Mouse (Mus musculus) neural tube, embryonic 14.5 days (tissue): ENCODE measurements around the gene Camsap2. TPM values are rescaled to one million over a fixed set of nuclear protein-coding genes. Genes with fewer than 3 reads are reported as not detected.

Experiments
- ATAC-seq: fragments of 200-750 bp; cut with Nextera tagmentation; 2 replicates; pipeline ENCODE4 v1.8.0; 2017; ENCODE audit warnings: low read depth, mild to moderate bottlenecking, moderate TSS enrichment, moderate library complexity
- H3K27ac ChIP-seq: fragments of 300-500 bp; sonication (generic); 2 replicates; pipeline ENCODE4 v1.5.1; 2014; ENCODE audit warnings: low read depth, mild to moderate bottlenecking, control low read depth, low read length, moderate library complexity, mixed read lengths
- H3K27me3 ChIP-seq: fragments of 300-500 bp; sonication (generic); 2 replicates; pipeline ENCODE4 v1.6.1; 2014; ENCODE audit warnings: low read length; ENCODE audit not compliant: control insufficient read depth, insufficient read depth
- H3K36me3 ChIP-seq: fragments of 300-500 bp; sonication (generic); 2 replicates; pipeline ENCODE4 v1.6.1; 2014; ENCODE audit warnings: low read length, mixed read lengths; ENCODE audit not compliant: control insufficient read depth, insufficient read depth
- H3K4me1 ChIP-seq: fragments of 300-500 bp; sonication (generic); 2 replicates; pipeline ENCODE4 v1.6.1; 2014; ENCODE audit warnings: low read length; ENCODE audit not compliant: control insufficient read depth, insufficient read depth
- H3K4me2 ChIP-seq: fragments of 300-500 bp; sonication (generic); 2 replicates; pipeline ENCODE4 v1.6.1; 2014; ENCODE audit warnings: mild to moderate bottlenecking, low read depth, low read length, control low read depth
- H3K4me3 ChIP-seq: fragments of 300-500 bp; sonication (generic); 2 replicates; pipeline ENCODE4 v1.5.1; 2014; ENCODE audit warnings: low read depth, low read length, control low read depth, mixed read lengths
- H3K9ac ChIP-seq: fragments of 300-500 bp; sonication (generic); replicated peaks from 2 replicates; pipeline ENCODE4 v1.6.1; 2014; ENCODE audit warnings: low read depth, mild to moderate bottlenecking, control low read depth, low read length, mixed read lengths
- H3K9me3 ChIP-seq: fragments of 300-500 bp; sonication (generic); 2 replicates; pipeline ENCODE4 v1.6.1; 2016; ENCODE audit warnings: low read length; ENCODE audit not compliant: control insufficient read depth
- WGBS: fragments of 180-500 bp; shearing (Covaris S2); extraction: QIAGEN DNeasy Blood & Tissue Kit; methylation state at CpG from one replicate; pipeline ENCODE4 v1.1.7; 2014; 5-methylcytosine and 5-hydroxymethylcytosine counted together
- polyA plus RNA-seq: library from polyadenylated mRNA; unstranded; fragments of >200 nt; fragmentation: Nextera tagmentation; extraction: Ambion mirVana; gene quantifications from 2 replicates; pipeline ENCODE4 v1.2.1, GENCODE M21; 2014

Gene Camsap2
- polyA plus RNA-seq, 1 experiment from 2014 or later = 65.6 TPM

DNA sequence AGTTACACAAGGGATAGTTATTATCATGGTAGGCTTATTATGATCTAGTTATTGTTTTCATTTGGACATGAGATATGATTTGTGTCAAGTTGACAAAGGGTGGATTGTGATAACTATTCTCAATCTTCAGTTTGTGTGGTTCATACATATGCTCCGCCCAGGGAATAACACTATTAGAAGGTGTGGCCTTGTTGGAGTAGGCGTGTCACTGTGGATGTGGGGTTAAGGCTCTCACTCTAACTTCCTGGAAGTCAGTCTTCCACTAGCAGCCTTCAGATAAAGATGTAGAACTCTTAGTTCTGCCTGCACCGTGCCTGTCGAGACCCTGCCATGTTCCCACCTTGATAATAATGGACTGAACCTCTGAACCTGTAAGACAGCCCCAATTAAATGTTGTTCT, 107.4 kb downstream of the Camsap2 start:
- ATAC-seq = no peak
- no peaks in the 10 kb centered on the region for H3K9me3 ChIP-seq
- no peak overlapping the region for H3K4me3 ChIP-seq
- WGBS = 90% methylated on average over 4 of the region's 4 CpGs
- no peak overlapping the region for H3K4me2 ChIP-seq
- H3K9ac ChIP-seq = no peak overlapping the region
- no peak overlapping the region for H3K27ac ChIP-seq
- no peaks in the 10 kb centered on the region for H3K27me3 ChIP-seq
- no peaks in the 10 kb centered on the region for H3K36me3 ChIP-seq
- peaks cover 2% of the 10 kb centered on the region; the same call in 1 of the 2 replicates for H3K4me1 ChIP-seq

GRCm38 (mm10) chr1:136234595-136235092, 111.3 kb downstream of the Camsap2 start:
- Histone ChIP-seq H3K27ac (no peak overlapping the region), H3K9ac (peak overlapping the region; percentile 43; the same call in 1 of the 2 replicates), H3K4me1 (peaks cover 14% of the 10 kb centered on the region; the same call in 1 of the 2 replicates), H3K27me3 (no peaks in the 10 kb centered on the region), H3K9me3 (no peaks in the 10 kb centered on the region), H3K4me3 (peak overlapping the region; percentile 44), H3K36me3 (no peaks in the 10 kb centered on the region), H3K4me2 (peak overlapping the region; percentile 82)
- WGBS = 3% methylated on average over 9 of the region's 9 CpGs
- ATAC-seq = no peak

DNA sequence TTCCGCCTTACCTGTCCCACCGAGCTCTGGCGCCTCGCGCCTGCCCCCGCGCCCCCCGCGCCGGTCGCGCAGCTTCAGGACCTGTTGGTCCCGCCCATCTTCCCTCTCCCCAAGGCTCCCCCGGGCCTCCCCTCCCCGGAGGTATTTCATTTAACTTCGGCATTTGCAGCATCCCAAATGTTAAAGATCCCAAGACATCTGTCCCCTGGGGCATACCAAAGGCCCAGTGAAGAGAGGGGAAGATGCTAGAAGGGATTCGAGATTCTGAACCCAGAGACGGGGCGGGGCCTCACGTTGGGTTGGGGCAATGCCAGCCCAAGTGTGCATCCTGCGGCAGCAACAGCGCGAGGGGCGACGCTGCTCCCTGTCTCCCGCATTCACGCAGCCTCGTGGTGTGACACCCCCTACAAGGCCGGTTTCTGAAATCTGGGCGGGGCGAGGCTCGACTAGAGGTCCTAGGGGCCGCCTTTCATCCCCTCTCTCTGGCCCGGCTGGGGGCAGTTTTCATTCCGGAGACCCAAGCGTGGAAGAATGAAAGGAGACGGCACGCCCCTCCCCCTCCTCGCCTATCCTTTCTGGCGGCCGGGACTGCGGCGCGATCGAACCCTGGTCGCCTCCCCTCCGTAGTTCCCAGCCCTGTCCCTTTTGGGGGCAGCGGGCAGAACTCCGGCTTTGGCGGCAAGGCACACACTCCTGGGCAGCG, 111.9 kb downstream of the Camsap2 start, which contains the start of gene Inava:
Gene Inava, minus strand, starts transcription at position 373 of the 703 bp plus-strand sequence.
- ATAC-seq = peak; percentile 80
- under 1% methylated on average over 41 of the region's 51 CpGs for WGBS
- peak within 1 kb of the TSS; percentile 82 for H3K4me2 ChIP-seq
- no peaks in the 10 kb centered on the region for H3K9me3 ChIP-seq
- H3K36me3 ChIP-seq = no peaks in the 10 kb centered on the region
- H3K27ac ChIP-seq = no peak within 1 kb of the TSS
- no peaks in the 10 kb centered on the region for H3K27me3 ChIP-seq
- H3K4me3 ChIP-seq = peak within 1 kb of the TSS; percentile 44
- H3K4me1 ChIP-seq = peaks cover 16% of the 10 kb centered on the region; the same call in 1 of the 2 replicates
- H3K9ac ChIP-seq = peak within 1 kb of the TSS; percentile 43

DNA sequence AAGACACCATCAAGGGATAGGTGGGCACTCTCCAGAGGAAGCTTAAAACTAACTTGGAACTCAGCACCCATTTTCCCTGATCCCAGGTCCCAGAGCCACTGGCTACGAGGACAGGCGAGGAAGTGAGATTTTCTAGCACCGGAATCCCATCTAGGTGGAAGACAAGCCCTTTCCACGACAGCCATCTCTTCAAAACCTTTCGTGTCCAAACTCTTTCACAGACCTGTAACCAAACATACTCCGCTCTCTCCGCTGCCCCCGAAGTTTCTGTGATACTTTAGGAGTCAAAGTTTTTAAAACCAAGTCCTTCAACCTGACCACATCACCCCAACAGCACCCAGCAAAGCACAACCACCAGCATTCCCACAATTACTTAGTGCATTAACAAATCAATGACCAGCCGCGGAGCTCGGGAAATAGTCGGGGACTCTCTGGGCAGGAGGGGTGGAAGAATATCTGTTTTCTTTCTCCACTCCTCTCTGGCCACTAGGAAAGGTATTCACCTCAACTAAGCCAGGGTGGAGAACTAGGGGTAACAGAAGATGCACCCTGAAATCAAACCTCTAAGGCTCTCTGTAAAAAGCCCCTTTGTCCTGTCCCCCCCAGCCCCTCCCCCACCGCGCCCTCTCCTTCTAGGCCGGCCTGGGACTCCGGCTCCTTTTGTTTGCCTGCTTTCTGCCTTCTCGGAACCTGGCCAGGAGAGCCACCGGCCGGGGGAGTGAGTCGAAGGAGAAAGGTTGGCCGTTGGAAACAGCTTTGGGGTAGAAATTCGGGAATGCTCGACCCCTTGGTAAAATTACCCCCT, 112.7 kb downstream of the Camsap2 start:
- Histone ChIP-seq H3K4me3 (peak overlapping the region; percentile 44), H3K27ac (no peak overlapping the region), H3K4me2 (peak overlapping the region; percentile 82), H3K9me3 (no peaks in the 10 kb centered on the region), H3K36me3 (no peaks in the 10 kb centered on the region), H3K4me1 (peaks cover 25% of the 10 kb centered on the region), H3K27me3 (no peaks in the 10 kb centered on the region), H3K9ac (peak overlapping the region; percentile 43)
- ATAC-seq = no peak
- 1% methylated on average over 23 of the region's 23 CpGs for whole genome bisulfite sequencing

DNA sequence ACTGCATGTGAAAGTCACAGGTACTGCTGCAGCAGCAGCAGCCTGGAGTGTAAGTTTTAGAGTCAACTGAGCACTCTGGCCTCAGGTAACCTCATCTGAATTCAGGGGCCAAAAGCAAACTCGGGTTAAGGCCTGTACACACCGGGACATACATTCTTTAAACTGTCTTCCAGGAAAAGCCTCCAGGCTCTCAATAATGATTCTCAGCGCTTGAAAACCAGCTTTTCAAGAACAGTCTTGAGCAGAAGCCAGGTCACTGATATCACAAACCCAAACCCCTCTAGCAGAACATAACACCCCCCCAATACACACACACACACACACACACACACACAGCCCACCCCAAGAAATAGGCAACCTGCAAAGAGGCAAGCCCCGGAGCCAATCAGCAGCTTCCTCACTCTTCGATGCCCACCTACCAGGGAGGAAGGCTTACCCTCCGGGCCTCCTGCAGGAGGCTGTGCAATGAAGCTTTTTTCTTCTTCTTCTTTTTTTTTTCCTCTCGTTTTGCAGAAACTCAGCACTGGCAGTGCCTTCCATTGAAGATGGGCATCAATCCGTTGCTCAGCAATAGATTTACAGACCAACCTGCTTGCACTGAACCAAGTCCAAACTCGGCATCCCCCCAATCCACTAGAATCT, 113.5 kb downstream of the Camsap2 start:
- no peak overlapping the region for H3K27ac ChIP-seq
- under 1% methylated on average over 9 of the region's 9 CpGs for WGBS
- H3K4me1 ChIP-seq = peaks cover 26% of the 10 kb centered on the region
- peak overlapping the region; percentile 44; the same call in 1 of the 2 replicates for H3K4me3 ChIP-seq
- H3K27me3 ChIP-seq = no peaks in the 10 kb centered on the region
- no peak for ATAC-seq
- H3K9ac ChIP-seq = no peak overlapping the region
- peak overlapping the region; percentile 82 for H3K4me2 ChIP-seq
- H3K9me3 ChIP-seq = no peaks in the 10 kb centered on the region
- no peaks in the 10 kb centered on the region for H3K36me3 ChIP-seq

DNA sequence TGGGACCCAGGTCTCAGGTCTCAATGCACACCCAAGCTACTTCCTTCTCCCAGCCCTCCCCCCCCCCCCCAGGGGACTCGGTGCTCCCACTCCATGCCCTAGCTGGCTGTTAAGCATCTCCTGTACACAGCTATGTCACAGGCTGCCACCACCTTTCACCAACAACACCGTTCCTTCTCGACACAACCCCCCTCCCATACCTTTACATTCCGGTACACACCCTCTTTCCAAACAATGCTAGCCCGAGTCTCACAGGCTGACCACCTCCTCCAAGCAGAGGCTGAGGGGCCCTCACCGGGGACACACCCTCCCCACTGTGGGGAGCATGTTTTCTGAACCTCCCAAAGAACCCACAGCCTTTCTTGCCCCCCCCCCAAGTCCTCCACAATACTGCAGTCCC, 114.3 kb downstream of the Camsap2 start:
- H3K27ac ChIP-seq = no peak overlapping the region
- no peak for ATAC-seq
- H3K4me3 ChIP-seq = no peak overlapping the region
- peaks cover 26% of the 10 kb centered on the region for H3K4me1 ChIP-seq
- H3K36me3 ChIP-seq = no peaks in the 10 kb centered on the region
- H3K9me3 ChIP-seq = no peaks in the 10 kb centered on the region
- no peak overlapping the region for H3K9ac ChIP-seq
- WGBS = 4% methylated on average over 6 of the region's 6 CpGs
- H3K4me2 ChIP-seq = peak overlapping the region; percentile 28
- H3K27me3 ChIP-seq = no peaks in the 10 kb centered on the region

DNA sequence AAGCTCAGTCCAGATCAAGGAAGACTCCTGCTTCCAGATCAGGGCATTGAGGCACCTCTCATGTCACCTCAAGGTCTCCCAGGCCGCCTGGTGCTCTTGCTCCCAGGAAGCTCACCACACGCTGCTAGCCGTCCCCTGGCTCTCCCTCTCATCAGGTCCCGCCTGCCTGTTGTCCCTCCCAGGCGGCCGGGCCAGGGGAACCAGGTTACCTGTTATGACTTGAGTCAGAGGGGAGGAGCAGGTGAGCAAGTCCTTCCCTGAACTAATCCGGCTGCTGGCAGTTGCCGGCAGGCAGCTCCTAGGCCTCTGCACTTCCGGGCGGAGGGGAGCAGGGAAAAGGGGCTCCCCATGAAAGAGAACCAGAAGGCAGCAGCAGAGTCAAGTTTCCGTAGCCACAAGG, 115.7 kb downstream of the Camsap2 start:
- 32% methylated on average over 11 of the region's 11 CpGs for WGBS
- ATAC-seq = no peak
- peaks cover 26% of the 10 kb centered on the region for H3K4me1 ChIP-seq
- H3K4me3 ChIP-seq = no peak overlapping the region
- no peak overlapping the region for H3K27ac ChIP-seq
- no peak overlapping the region for H3K9ac ChIP-seq
- H3K9me3 ChIP-seq = no peaks in the 10 kb centered on the region
- H3K27me3 ChIP-seq = no peaks in the 10 kb centered on the region
- H3K36me3 ChIP-seq = no peaks in the 10 kb centered on the region
- no peak overlapping the region for H3K4me2 ChIP-seq

GRCm38 (mm10) chr1:136229040-136229373, 116.9 kb downstream of the Camsap2 start:
- H3K9me3 ChIP-seq = no peaks in the 10 kb centered on the region
- no peaks in the 10 kb centered on the region for H3K27me3 ChIP-seq
- no peak overlapping the region for H3K4me3 ChIP-seq
- no peak overlapping the region for H3K4me2 ChIP-seq
- ATAC-seq = no peak
- 9% methylated on average over 6 of the region's 6 CpGs for WGBS
- no peak overlapping the region for H3K27ac ChIP-seq
- no peaks in the 10 kb centered on the region for H3K36me3 ChIP-seq
- no peak overlapping the region for H3K9ac ChIP-seq
- H3K4me1 ChIP-seq = peaks cover 26% of the 10 kb centered on the region
